Mouse (Mus musculus) neural tube, embryonic 11.5 days (tissue): ENCODE data around the gene Garnl3. TPM values are rescaled to one million over a fixed set of nuclear protein-coding genes. Genes with fewer than 3 reads are reported as not detected.

ENCODE experiments used
- ATAC-seq: fragments of 200-750 bp; cut with Nextera tagmentation; 2 replicates; pipeline ENCODE4 v1.8.0; 2017; ENCODE audit warnings: moderate number of reproducible peaks, mild to moderate bottlenecking, moderate TSS enrichment, moderate library complexity; ENCODE audit not compliant: insufficient read depth, low FRiP score, low TSS enrichment
- DNase-seq: peaks from one replicate; pipeline ENCODE4 v3.0.0-alpha.2; 2015; ENCODE audit warnings: low spot score
- H3K27ac ChIP-seq: fragments of 300-500 bp; sonication (generic); 2 replicates; pipeline ENCODE4 v1.5.1; 2014; ENCODE audit warnings: low read depth, mild to moderate bottlenecking, low read length
- H3K27me3 ChIP-seq: fragments of 300-500 bp; sonication (generic); 2 replicates; pipeline ENCODE4 v1.6.1; 2014; ENCODE audit warnings: mild to moderate bottlenecking, low read length, mixed read lengths; ENCODE audit not compliant: control insufficient read depth, insufficient read depth
- H3K36me3 ChIP-seq: fragments of 300-500 bp; sonication (generic); 2 replicates; pipeline ENCODE4 v1.6.1; 2014; ENCODE audit warnings: mild to moderate bottlenecking, low read length, moderate library complexity, mixed read lengths; ENCODE audit not compliant: control insufficient read depth, insufficient read depth
- H3K4me1 ChIP-seq: fragments of 300-500 bp; sonication (generic); 2 replicates; pipeline ENCODE4 v1.6.1; 2014; ENCODE audit warnings: low read length, mixed read lengths; ENCODE audit not compliant: control insufficient read depth, insufficient read depth
- H3K4me2 ChIP-seq: fragments of 300-500 bp; sonication (generic); 2 replicates; pipeline ENCODE4 v1.6.1; 2014; ENCODE audit warnings: low read depth, mild to moderate bottlenecking, moderate library complexity
- H3K4me3 ChIP-seq: fragments of 300-500 bp; sonication (generic); 2 replicates; pipeline ENCODE4 v1.5.1; 2014; ENCODE audit warnings: low read depth, low read length
- H3K9ac ChIP-seq: fragments of 300-500 bp; sonication (generic); 2 replicates; pipeline ENCODE4 v1.6.1; 2014; ENCODE audit warnings: mild to moderate bottlenecking, low read length
- H3K9me3 ChIP-seq: fragments of 300-500 bp; sonication (generic); 2 replicates; pipeline ENCODE4 v1.6.1; 2016; ENCODE audit warnings: low read length; ENCODE audit not compliant: control insufficient read depth
- WGBS: fragments of 180-500 bp; shearing (Covaris S2); extraction: QIAGEN DNeasy Blood & Tissue Kit; methylation state at CpG from one replicate; pipeline ENCODE4 v1.1.7; 2014; 5-methylcytosine and 5-hydroxymethylcytosine counted together
- polyA plus RNA-seq: library from polyadenylated mRNA; unstranded; fragments of >200 nt; fragmentation: Nextera tagmentation; extraction: Ambion mirVana; gene quantifications from 2 replicates; pipeline ENCODE4 v1.2.1, GENCODE M21; 2014

Gene Garnl3
- polyA plus RNA-seq, 1 experiment from 2014 or later: 13.3 TPM

DNA sequence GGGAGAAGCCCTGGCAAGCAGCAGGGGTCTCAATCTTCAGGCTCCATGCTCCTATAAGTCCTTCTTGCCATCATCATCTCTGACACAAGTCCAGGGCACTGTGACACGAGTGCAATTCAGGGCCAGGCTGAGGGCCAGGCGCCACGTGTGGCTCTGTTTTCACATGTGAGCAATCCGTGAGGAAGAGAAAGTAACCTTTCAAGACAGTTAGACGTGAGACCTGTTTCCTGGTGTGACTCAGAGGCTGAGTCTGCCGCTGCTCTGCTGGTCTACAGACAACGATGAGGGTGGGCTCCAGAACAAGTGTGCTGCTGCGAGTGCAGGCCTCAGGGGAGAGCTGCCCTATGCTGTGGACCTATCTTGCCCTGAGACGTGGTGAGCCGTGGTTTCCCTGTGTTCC lies 41.7 kb upstream of the Garnl3 start:
- H3K27ac ChIP-seq: no peak overlapping the region
- no peaks in the 10 kb centered on the region for H3K27me3 ChIP-seq
- 79% methylated on average over 10 of the region's 10 CpGs for WGBS
- ATAC-seq (no peak), DNase-seq (no peak)
- no peak overlapping the region for H3K4me3 ChIP-seq
- peaks cover 10% of the 10 kb centered on the region for H3K4me1 ChIP-seq
- H3K36me3 ChIP-seq: no peaks in the 10 kb centered on the region
- no peaks in the 10 kb centered on the region for H3K9me3 ChIP-seq
- H3K9ac ChIP-seq: no peak overlapping the region
- H3K4me2 ChIP-seq: no peak overlapping the region

DNA sequence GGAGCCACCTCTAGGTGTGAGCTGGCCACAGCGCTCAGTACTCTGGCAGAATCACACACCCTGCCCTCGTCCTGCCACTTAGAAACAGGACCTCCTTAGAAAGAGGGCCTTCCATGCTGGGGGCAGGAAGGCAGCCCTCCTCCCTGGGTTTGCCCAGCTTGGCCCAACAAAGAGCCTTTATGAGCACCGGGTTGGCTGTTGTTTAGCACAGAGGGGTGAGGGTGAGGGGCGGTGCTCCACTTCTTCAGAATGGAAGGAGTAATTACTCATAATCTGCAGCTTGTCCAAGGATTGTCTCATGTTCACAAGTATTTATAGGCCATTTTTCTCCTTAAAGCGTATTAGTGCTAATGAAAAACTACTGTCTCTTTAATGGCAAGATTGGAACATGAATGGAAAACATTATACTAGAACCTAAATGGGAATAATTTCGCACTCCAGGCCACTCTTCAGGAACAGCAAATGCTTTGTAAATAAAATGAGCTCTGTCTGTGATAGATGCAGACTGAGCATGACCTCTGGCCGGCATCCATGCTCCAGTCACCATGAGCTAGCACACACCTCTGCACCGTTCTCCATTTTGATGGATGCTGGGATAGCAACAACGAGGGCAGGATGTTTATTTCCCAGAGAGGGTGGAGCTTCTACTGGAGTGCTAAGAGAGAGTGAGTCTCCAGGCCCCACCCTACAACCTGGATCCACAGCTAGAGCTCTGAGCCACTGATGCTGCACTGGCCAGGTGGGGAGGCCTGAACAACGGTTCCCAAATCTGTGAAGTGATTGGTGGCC lies 39.5 kb upstream of the Garnl3 start:
- Histone ChIP-seq H3K4me1 (peaks cover 6% of the 10 kb centered on the region), H3K9me3 (no peaks in the 10 kb centered on the region), H3K4me3 (no peak overlapping the region), H3K27ac (no peak overlapping the region), H3K9ac (no peak overlapping the region), H3K36me3 (no peaks in the 10 kb centered on the region), H3K27me3 (no peaks in the 10 kb centered on the region), H3K4me2 (no peak overlapping the region)
- peak; percentile 32 for DNase-seq
- no peak for ATAC-seq
- 60% methylated on average over 10 of the region's 10 CpGs for WGBS

DNA sequence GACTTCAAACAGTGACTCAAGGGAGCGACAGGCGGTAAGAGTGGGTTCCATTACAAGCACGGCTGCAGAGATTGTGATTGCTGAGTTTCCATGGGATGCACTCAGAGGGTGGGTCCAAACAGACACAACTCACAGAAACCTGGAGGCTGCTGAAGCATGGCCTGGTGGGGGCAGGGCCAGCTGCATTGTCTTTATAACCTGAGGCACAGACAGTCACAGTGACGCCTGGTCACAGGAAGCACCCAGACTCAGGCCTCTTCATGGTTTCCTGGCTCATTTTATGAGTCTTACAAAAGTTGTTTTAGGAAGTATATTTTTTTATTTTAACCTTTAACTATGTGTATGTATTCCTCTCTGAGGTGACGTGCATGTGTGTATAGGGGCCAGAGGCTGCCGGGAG lies 38.0 kb upstream of the Garnl3 start:
- H3K27me3 ChIP-seq: no peaks in the 10 kb centered on the region
- no peak overlapping the region for H3K4me3 ChIP-seq
- no peak overlapping the region for H3K4me2 ChIP-seq
- H3K9me3 ChIP-seq: no peaks in the 10 kb centered on the region
- no peak for ATAC-seq
- no peak overlapping the region for H3K27ac ChIP-seq
- H3K36me3 ChIP-seq: no peaks in the 10 kb centered on the region
- no peak overlapping the region for H3K9ac ChIP-seq
- no peak for DNase-seq
- WGBS: 73% methylated on average over 6 of the region's 6 CpGs
- peaks cover 9% of the 10 kb centered on the region for H3K4me1 ChIP-seq

DNA sequence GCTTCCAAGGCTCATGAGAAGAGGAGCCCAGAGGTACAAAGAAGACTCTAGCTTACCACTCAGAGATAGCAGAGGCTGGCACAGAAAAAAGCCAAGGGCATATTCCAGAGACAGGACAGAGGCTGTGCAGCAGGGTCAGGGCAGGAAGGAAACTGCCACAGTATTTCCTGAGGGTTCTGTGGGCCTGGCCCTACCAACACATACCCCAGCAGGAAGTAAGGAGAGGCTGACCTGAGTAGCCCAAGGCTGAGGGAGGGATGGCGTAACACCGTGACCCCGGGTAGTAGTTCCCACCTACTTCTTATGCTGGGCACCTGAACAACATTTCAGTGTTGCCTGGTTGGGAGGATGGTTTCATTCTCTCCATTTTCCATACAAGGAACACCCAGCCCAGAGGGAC lies 35.6 kb upstream of the Garnl3 start:
- no peak for DNase-seq
- H3K36me3 ChIP-seq: no peaks in the 10 kb centered on the region
- no peak overlapping the region for H3K4me3 ChIP-seq
- 95% methylated on average over 3 of the region's 3 CpGs for WGBS
- no peak overlapping the region for H3K4me2 ChIP-seq
- H3K27me3 ChIP-seq: no peaks in the 10 kb centered on the region
- no peak overlapping the region for H3K9ac ChIP-seq
- peaks cover 9% of the 10 kb centered on the region for H3K4me1 ChIP-seq
- no peak for ATAC-seq
- no peak overlapping the region for H3K27ac ChIP-seq
- H3K9me3 ChIP-seq: no peaks in the 10 kb centered on the region

DNA sequence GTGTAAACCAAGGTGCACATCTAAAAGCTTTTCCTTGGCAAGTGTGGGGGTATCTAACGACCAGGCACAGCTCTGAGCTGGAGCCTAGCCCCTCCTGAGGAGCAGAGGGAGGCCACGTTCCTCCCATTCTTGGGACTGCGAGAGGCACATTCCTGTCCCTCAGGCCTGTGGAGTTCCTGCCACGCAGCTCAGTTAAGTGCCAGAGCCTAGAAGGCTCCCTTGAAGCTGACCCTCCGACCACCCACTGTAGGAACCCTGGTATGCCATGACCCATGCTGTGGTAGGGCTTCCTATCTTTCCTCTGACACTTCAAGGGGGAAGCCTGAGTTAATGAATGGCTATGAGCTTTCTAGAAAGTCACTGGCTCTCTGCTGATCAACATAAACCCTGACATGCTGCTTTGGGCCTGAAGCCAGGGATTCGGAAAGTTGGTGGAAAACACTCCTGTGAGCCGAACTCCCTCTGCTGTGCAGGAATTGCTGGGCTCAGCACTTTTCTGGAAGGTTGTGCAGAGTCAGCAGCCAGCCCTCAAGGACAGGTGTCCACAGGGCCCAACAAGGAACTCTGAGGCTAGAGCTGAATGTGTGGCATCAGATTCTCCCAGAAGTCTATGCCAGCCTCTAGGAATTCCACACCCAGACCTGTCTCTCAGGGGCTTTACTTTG lies 34.4 kb upstream of the Garnl3 start:
- Histone ChIP-seq H3K4me3 (no peak overlapping the region), H3K36me3 (no peaks in the 10 kb centered on the region), H3K9me3 (no peaks in the 10 kb centered on the region), H3K27ac (no peak overlapping the region), H3K4me1 (peaks cover 5% of the 10 kb centered on the region), H3K4me2 (no peak overlapping the region), H3K9ac (no peak overlapping the region), H3K27me3 (no peaks in the 10 kb centered on the region)
- DNase-seq: no peak
- WGBS: 59% methylated on average over 7 of the region's 7 CpGs
- no peak for ATAC-seq

DNA sequence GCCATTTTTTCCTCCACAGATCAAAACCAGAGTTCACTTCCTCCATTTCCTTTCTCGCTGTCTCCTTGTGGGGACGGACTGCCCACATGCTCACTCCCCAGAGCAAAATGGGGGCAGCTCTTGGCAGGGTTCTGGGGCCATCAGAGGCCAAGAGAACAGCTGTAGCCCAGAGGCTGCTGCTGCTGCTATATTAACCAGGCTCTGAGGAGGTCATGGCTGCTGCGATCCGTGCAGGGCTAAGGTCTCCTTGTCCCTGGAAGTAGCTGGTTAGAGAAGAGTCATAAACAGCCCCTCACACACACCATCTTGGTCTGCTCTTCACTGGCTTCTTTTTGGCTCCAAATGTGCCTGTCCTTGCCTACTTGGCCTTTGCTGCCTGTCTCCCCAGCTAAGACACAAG lies 33.8 kb upstream of the Garnl3 start:
- Histone ChIP-seq H3K27me3 (no peaks in the 10 kb centered on the region), H3K36me3 (no peaks in the 10 kb centered on the region), H3K4me1 (0 out of 2 replicates have a peak, but pooled peaks cover 3% of the 10 kb centered on the region), H3K9me3 (no peaks in the 10 kb centered on the region), H3K27ac (no peak overlapping the region), H3K9ac (no peak overlapping the region), H3K4me3 (no peak overlapping the region), H3K4me2 (no peak overlapping the region)
- WGBS: 68% methylated on average over 4 of the region's 4 CpGs
- DNase-seq (no peak), ATAC-seq (no peak)

DNA sequence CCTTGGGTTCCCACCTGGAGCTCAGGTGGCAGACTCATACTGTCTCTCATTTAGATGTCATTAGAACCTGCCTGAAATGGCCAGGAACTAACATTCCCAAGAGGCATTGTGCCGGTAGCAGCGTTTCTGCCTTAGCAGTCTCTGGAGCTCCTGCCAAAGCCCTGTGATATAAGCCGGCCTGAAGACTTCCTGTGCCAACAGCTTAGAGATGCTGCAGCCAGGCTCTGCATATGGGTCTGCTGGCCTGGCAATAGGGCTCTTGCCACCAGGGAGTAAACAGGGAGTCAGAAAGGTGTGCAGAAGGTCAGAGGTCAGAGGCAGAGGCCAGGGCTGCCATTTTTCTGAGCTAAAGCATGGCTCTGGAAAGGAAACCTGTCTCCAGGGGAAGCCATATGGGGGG lies 33.2 kb upstream of the Garnl3 start:
- no peaks in the 10 kb centered on the region for H3K9me3 ChIP-seq
- H3K36me3 ChIP-seq: no peaks in the 10 kb centered on the region
- no peak overlapping the region for H3K9ac ChIP-seq
- no peak overlapping the region for H3K4me3 ChIP-seq
- DNase-seq: no peak
- H3K4me2 ChIP-seq: no peak overlapping the region
- H3K27me3 ChIP-seq: no peaks in the 10 kb centered on the region
- 0 out of 2 replicates have a peak, but pooled peaks cover 3% of the 10 kb centered on the region for H3K4me1 ChIP-seq
- H3K27ac ChIP-seq: no peak overlapping the region
- WGBS: 84% methylated on average over 3 of the region's 3 CpGs
- ATAC-seq: no peak

DNA sequence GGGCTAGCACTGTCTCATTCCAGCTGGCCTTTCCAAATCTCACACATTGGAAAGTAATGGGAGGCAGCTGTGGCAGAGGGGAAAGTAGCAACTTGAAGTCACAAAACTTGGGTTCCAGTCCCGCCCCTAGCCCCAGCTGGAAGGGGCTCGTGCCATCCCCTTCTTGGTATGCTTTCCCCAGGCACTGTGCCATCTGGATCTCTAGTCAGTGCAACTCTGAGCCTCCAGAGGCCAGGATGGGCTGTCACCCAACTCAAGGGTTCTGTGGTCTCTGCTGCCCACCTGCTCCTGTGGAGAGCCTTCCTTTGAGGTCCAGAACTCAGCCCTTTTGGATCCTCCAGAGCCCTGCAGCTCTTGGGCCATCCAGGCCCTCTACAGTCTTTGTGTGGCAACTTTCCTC lies 30.7 kb upstream of the Garnl3 start:
- 87% methylated on average over 2 of the region's 2 CpGs for WGBS
- no peak overlapping the region for H3K27ac ChIP-seq
- H3K36me3 ChIP-seq: no peaks in the 10 kb centered on the region
- no peak for ATAC-seq
- DNase-seq: no peak
- H3K4me1 ChIP-seq: 0 out of 2 replicates have a peak, but pooled peaks cover 3% of the 10 kb centered on the region
- H3K9me3 ChIP-seq: no peaks in the 10 kb centered on the region
- H3K4me2 ChIP-seq: no peak overlapping the region
- no peaks in the 10 kb centered on the region for H3K27me3 ChIP-seq
- H3K9ac ChIP-seq: no peak overlapping the region
- H3K4me3 ChIP-seq: no peak overlapping the region
